Mouse (Mus musculus) hindbrain, embryonic 16.5 days (tissue): ENCODE results near the gene Fer. TPM values are rescaled to one million over a fixed set of nuclear protein-coding genes. Genes with fewer than 3 reads are reported as not detected.

ENCODE experiments used
- ATAC-seq: fragments of 200-750 bp; cut with Nextera tagmentation; 2 replicates; pipeline ENCODE4 v1.8.0; 2017; ENCODE audit warnings: moderate TSS enrichment, moderate library complexity
- H3K27ac ChIP-seq: fragments of 300-500 bp; sonication (generic); 2 replicates; pipeline ENCODE4 v1.5.1; 2014; ENCODE audit warnings: low read depth, mild to moderate bottlenecking, control low read depth, low read length, moderate library complexity
- H3K27me3 ChIP-seq: fragments of 300-500 bp; sonication (generic); replicated peaks from 2 replicates; pipeline ENCODE4 v1.6.1; 2014; ENCODE audit warnings: low read length; ENCODE audit not compliant: control insufficient read depth, insufficient read depth
- H3K36me3 ChIP-seq: fragments of 300-500 bp; sonication (generic); 2 replicates; pipeline ENCODE4 v1.6.1; 2014; ENCODE audit warnings: mild to moderate bottlenecking, low read length, moderate library complexity, mixed read lengths; ENCODE audit not compliant: control insufficient read depth, insufficient read depth
- H3K4me1 ChIP-seq: fragments of 300-500 bp; sonication (generic); 2 replicates; pipeline ENCODE4 v1.6.1; 2014; ENCODE audit warnings: low read depth, low read length; ENCODE audit not compliant: control insufficient read depth, insufficient read depth
- H3K4me2 ChIP-seq: fragments of 300-500 bp; sonication (generic); 2 replicates; pipeline ENCODE4 v1.6.1; 2014; ENCODE audit warnings: mild to moderate bottlenecking, low read length, control low read depth, moderate library complexity
- H3K4me3 ChIP-seq: fragments of 300-500 bp; sonication (generic); 2 replicates; pipeline ENCODE4 v1.5.1; 2014; ENCODE audit warnings: mild to moderate bottlenecking, low read length, control low read depth, moderate library complexity
- H3K9ac ChIP-seq: fragments of 300-500 bp; sonication (generic); 2 replicates; pipeline ENCODE4 v1.6.1; 2014; ENCODE audit warnings: low read depth, mild to moderate bottlenecking, control low read depth, low read length, moderate library complexity
- H3K9me3 ChIP-seq: fragments of 300-500 bp; sonication (generic); 2 replicates; pipeline ENCODE4 v1.6.1; 2014; ENCODE audit warnings: mild to moderate bottlenecking, low read length, moderate library complexity; ENCODE audit not compliant: control insufficient read depth
- WGBS: fragments of 180-500 bp; shearing (Covaris S2); extraction: QIAGEN DNeasy Blood & Tissue Kit; methylation state at CpG from one replicate; pipeline ENCODE4 v1.1.7; 2014; 5-methylcytosine and 5-hydroxymethylcytosine counted together
- polyA plus RNA-seq: library from polyadenylated mRNA; unstranded; fragments of >200 nt; fragmentation: Nextera tagmentation; extraction: Ambion mirVana; gene quantifications from 2 replicates; pipeline ENCODE4 v1.2.1, GENCODE M21; 2015

Gene Fer
- polyA plus RNA-seq, 1 experiment from 2014 or later: 33.4 TPM

DNA sequence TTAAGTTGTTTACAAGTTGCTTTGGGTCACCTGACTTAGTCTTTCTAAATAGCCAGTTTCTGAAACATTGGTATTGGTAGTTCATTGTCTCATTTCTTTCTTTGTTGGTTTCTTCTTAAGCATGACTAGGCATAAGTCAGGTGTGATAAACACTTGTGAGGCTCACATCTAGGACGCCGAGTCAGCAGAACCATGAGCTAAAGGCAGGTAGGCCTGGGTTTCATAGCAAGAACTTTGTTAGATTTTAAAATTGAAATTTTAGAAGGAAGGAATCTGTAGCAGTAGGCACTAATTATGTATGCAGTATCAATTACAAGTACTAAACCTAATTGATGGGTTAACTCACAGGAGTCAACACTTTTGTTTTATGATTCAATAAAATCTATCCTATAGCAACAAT lies 83.9 kb downstream of the Fer start:
- Histone ChIP-seq H3K27ac (no peak overlapping the region), H3K4me1 (no peaks in the 10 kb centered on the region), H3K4me3 (no peak overlapping the region), H3K9ac (no peak overlapping the region), H3K36me3 (no peaks in the 10 kb centered on the region), H3K4me2 (no peak overlapping the region), H3K27me3 (no peaks in the 10 kb centered on the region), H3K9me3 (no peaks in the 10 kb centered on the region)
- 95% methylated on average over 2 of the region's 2 CpGs for WGBS
- ATAC-seq: no peak

DNA sequence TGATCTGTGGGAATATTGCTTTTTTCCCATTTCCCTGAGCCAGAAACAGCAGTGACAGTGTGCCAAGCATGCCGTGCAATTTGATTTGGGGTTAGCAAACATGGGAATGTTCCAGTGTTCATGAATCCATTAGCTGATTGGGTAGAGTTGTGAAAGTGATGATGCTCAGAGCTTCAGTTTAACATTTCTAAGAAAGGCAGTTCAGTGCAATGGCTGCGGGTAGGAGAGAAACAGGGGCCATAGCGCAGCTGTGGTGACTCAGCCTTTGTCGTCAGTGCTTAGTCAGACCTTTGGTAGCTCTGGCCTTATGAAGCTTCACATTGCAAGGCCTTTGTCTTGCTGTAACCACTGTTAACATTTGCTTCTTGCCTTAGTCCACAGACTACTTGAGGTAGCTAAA lies 85.9 kb downstream of the Fer start:
- Histone ChIP-seq H3K4me1 (no peaks in the 10 kb centered on the region), H3K27me3 (no peaks in the 10 kb centered on the region), H3K4me2 (no peak overlapping the region), H3K9ac (no peak overlapping the region), H3K9me3 (no peaks in the 10 kb centered on the region), H3K27ac (no peak overlapping the region), H3K4me3 (no peak overlapping the region), H3K36me3 (no peaks in the 10 kb centered on the region)
- ATAC-seq: no peak
- WGBS: 82% methylated on average over 4 of the region's 4 CpGs

DNA sequence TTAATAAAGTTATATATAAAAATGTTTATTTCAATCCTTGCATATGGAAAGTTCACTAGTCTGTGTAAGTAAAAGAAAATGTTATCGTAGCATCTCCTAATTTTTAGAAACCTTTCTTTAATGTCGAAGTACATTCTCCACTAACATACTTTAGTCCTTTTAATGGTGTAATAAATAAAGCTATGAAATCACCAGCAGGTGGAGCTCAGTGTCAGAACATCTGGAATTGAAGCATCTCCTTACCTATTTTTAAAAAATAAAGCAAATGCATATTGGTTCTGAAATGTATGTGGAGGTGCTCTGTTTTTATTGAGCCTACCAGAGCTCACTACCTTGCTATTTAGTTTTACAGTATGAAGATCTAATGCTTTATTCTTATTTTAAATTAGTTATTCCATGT lies 88.6 kb downstream of the Fer start:
- no peak for ATAC-seq
- Histone ChIP-seq H3K4me3 (no peak overlapping the region), H3K36me3 (no peaks in the 10 kb centered on the region), H3K27ac (no peak overlapping the region), H3K4me2 (no peak overlapping the region), H3K9me3 (no peaks in the 10 kb centered on the region), H3K27me3 (no peaks in the 10 kb centered on the region), H3K4me1 (no peaks in the 10 kb centered on the region), H3K9ac (no peak overlapping the region)
- WGBS: 91% methylated on average over 2 of the region's 2 CpGs

DNA sequence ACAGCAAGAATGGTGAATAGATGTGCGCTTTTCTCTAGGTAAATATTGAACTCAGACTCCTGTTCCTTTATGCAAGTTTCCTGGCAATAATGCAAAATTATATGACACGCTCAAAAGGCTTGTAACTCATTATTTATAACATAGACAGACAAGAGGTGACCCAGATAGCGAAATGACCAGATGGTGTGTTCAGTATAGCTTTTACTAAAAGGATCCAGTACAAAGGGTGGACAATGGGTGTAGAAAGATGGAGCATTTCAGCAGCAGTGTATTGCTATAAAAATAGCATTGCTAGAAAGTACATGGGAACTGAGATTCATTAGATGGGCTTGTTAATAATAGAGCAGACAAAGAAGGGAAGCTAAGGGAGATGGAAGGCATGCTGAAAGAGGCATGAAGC lies 104.2 kb downstream of the Fer start:
- Histone ChIP-seq H3K4me1 (no peaks in the 10 kb centered on the region), H3K36me3 (no peaks in the 10 kb centered on the region), H3K4me2 (no peak overlapping the region), H3K27me3 (no peaks in the 10 kb centered on the region), H3K9ac (no peak overlapping the region), H3K27ac (no peak overlapping the region), H3K9me3 (no peaks in the 10 kb centered on the region), H3K4me3 (no peak overlapping the region)
- WGBS: 86% methylated on average over 3 of the region's 3 CpGs
- ATAC-seq: no peak

DNA sequence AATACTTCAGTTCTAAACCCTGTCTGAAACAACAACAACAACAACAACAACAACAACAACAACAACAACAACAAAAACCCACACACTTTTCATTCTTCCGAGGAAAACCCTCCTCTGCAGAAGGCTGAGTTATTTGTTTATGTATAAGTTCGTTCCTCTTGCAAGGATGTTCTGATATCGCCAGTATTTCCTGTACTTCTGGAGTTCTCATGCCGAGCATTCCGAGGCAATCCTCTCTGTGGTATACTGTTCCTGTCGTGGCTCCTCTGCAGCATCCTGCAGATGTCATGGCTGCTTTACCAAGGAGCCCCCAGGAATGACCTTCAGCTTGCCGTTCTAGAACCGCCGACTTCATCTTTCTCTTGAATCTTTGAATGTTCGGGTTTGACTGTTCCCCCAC lies 106.6 kb downstream of the Fer start:
- ATAC-seq: no peak
- no peak overlapping the region for H3K9ac ChIP-seq
- 76% methylated on average over 10 of the region's 10 CpGs for WGBS
- H3K36me3 ChIP-seq: no peaks in the 10 kb centered on the region
- H3K4me1 ChIP-seq: no peaks in the 10 kb centered on the region
- H3K27me3 ChIP-seq: no peaks in the 10 kb centered on the region
- H3K4me2 ChIP-seq: no peak overlapping the region
- H3K27ac ChIP-seq: no peak overlapping the region
- H3K9me3 ChIP-seq: no peaks in the 10 kb centered on the region
- H3K4me3 ChIP-seq: no peak overlapping the region

DNA sequence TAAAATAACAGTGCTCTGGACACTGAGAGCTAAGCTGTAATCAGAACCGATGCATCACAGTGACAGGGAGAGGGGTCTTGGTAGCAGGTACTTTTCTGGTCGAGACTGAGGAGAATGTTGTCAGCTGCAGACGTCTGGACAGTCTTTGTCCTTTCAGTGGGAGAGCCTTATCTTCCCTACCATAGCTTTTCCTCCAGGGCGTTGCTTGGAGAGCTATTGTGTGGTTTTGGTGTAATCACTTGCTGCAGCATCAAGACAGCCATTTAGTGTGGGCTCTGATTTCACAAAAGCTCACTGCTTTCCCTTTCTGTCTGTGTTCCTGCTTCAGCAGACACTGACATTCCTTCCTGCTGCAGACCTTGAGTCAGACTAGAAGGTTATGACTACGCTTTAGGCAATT lies 107.4 kb downstream of the Fer start:
- H3K9ac ChIP-seq: no peak overlapping the region
- H3K9me3 ChIP-seq: no peaks in the 10 kb centered on the region
- H3K36me3 ChIP-seq: no peaks in the 10 kb centered on the region
- H3K27me3 ChIP-seq: no peaks in the 10 kb centered on the region
- H3K4me2 ChIP-seq: no peak overlapping the region
- H3K27ac ChIP-seq: no peak overlapping the region
- H3K4me3 ChIP-seq: no peak overlapping the region
- no peaks in the 10 kb centered on the region for H3K4me1 ChIP-seq
- 45% methylated on average over 5 of the region's 5 CpGs for WGBS
- no peak for ATAC-seq

DNA sequence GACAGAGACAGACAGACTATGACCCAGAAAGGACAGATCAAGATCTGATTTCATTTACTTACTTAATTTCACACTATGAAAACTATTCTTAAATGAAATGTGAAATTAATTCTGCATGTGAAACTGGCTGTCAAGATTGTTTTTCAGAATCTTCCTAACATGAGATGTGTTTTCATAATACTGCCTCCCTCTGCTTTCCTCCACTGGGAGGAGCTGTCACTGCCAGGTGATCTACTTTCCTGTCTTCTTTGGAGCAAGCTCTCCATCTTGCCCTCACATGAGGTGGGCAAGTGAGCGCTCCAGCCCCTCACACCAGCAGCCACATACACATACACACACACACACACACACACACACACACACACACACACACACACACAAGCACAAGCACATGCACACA lies 108.1 kb downstream of the Fer start:
- Histone ChIP-seq H3K4me2 (no peak overlapping the region), H3K9ac (no peak overlapping the region), H3K27me3 (no peaks in the 10 kb centered on the region), H3K9me3 (no peaks in the 10 kb centered on the region), H3K27ac (no peak overlapping the region), H3K36me3 (no peaks in the 10 kb centered on the region), H3K4me1 (no peaks in the 10 kb centered on the region), H3K4me3 (no peak overlapping the region)
- no peak for ATAC-seq
- WGBS: 92% methylated on average over 1 of the region's 1 CpGs

DNA sequence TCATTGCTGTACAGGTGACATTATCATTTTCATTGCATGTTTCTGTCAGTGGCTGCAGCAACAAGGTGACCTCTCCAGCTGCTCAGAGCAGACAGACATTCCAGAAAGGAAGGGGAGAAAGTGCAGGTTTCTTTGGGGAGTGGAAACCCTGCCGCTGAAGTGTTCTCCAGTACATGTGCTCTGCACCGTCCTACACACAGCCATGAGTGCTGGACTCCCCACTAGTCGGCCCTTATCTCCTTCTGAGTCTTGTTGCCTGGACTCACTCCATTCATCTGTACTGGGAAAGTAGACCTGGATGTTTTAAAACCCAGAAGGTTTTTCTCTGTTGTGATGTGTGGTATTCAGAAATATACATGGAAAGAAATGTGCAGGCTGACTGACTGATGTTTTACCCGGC lies 109.3 kb downstream of the Fer start:
- 72% methylated on average over 4 of the region's 4 CpGs for WGBS
- Histone ChIP-seq H3K4me2 (no peak overlapping the region), H3K36me3 (no peaks in the 10 kb centered on the region), H3K9me3 (no peaks in the 10 kb centered on the region), H3K27ac (no peak overlapping the region), H3K9ac (no peak overlapping the region), H3K4me1 (no peaks in the 10 kb centered on the region), H3K27me3 (no peaks in the 10 kb centered on the region), H3K4me3 (no peak overlapping the region)
- ATAC-seq: no peak

DNA sequence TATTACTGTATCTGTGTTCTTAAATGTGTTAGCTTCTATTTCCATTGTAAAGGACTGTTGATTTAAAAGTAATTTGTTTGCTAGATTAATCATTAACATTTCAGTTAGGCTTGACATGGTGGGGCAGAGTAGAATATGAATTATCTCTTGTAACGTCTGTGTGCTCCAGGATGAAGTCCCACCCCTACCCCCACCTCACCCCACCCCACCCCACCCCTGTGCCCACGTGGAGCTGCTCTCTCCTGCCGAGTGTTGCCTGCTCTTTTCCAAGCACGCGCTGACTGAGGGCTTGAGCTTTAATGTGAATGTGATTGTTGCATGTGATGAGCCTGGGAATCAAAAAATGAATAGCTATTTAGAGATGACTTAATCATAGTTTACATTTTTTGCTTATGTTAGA lies 110.9 kb downstream of the Fer start:
- WGBS: 61% methylated on average over 5 of the region's 5 CpGs
- no peak overlapping the region for H3K9ac ChIP-seq
- H3K4me3 ChIP-seq: no peak overlapping the region
- H3K27ac ChIP-seq: no peak overlapping the region
- no peaks in the 10 kb centered on the region for H3K9me3 ChIP-seq
- no peak for ATAC-seq
- H3K4me1 ChIP-seq: no peaks in the 10 kb centered on the region
- H3K36me3 ChIP-seq: no peaks in the 10 kb centered on the region
- no peak overlapping the region for H3K4me2 ChIP-seq
- H3K27me3 ChIP-seq: no peaks in the 10 kb centered on the region

DNA sequence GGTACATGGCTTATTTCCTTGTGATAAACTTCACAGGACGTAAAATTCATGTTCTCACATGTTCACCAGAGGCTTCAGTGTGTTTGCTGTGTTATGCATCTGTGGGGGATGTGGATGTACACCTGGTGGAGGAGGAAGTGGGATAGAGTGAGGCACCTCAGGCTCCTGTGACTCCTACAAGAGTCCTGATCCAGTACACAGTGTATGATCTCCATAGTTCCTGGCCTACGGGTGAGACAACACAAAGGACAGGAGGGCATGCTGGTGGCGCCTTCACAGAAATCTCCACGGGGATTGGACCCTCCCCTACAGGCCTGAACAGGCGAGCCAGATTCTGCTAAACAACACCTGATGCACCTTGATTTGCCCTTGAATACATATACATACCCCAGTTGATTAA lies 111.4 kb downstream of the Fer start:
- Histone ChIP-seq H3K4me3 (no peak overlapping the region), H3K4me1 (no peaks in the 10 kb centered on the region), H3K9me3 (no peaks in the 10 kb centered on the region), H3K4me2 (no peak overlapping the region), H3K9ac (no peak overlapping the region), H3K36me3 (no peaks in the 10 kb centered on the region), H3K27ac (no peak overlapping the region), H3K27me3 (no peaks in the 10 kb centered on the region)
- WGBS: 81% methylated on average over 5 of the region's 5 CpGs
- no peak for ATAC-seq
